Mouse (Mus musculus) spleen, embryonic (tissue): ENCODE results near the gene Prss57.
"Not testable (repeated sequence)": the region's sequence is repeated elsewhere in the genome, so short reads cannot be mapped to it uniquely, and the experiment has no call there.

Experiments
- CTCF ChIA-PET: fragments of 350-600 bp; sonication (Branson Sonifier 250); formaldehyde crosslinking; loops from one replicate; lab custom pipeline; 2022; lab: Charles Lee

Prss57 gene

DNA sequence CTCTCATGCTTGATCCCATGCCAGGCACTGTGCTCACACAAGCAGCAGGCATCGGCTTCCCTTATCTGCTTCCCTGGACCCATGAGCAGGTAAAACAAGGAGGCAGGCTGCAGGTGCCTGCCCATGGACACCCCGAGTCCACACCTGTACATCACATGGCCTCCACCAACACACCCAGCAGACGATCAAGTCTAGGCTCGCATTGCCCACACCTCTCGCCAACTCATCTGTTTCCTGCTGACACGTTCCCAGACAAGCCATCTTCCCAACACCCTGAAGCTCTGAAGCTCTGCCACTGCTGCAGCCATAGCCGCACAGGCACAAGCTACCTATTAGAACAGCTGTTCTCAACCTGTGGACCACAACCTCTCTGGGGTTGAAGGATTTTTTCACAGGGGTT, 26.5 kb downstream of the Prss57 start:
- CTCF ChIA-PET = no interaction called here

- CTCF ChIA-PET = no interaction called here
These were observed 27.9 kb downstream of the Prss57 start for GRCm38 (mm10) chr10:79762875-79763274.

DNA sequence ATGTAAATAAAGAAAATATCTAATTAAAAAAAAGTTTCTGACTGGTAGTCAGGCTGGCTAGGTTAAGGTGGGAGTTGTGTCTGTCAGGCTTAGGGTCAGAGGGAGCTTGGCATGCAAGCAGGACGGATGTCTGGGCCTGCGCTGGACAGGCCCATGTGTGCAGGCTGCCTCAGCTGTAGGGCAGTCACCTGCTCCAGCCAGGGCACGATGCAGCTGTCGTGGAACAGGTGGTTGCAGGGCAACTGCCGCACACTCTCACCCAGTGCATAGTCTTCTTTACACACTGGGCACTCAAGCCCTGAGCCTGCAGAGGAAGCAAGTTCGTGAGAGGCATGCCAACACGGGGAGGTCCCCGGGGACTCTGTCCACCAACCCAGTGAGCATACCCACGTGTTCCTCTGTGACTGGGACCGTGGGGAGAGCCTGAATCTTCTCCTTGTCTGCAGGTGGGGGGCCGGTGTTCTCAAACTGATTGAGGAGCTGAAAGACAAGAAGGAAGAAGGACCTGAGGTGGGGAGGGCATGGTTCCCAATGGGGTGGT, 30.1 kb downstream of the Prss57 start:
- CTCF ChIA-PET = no interaction called here

- CTCF ChIA-PET = not testable (repeated sequence)
These were observed 31.1 kb downstream of the Prss57 start for GRCm38 (mm10) chr10:79759675-79760074.

GRCm38 (mm10) chr10:79756660-79757059, 34.1 kb downstream of the Prss57 start:
- CTCF ChIA-PET = no interaction called here

DNA sequence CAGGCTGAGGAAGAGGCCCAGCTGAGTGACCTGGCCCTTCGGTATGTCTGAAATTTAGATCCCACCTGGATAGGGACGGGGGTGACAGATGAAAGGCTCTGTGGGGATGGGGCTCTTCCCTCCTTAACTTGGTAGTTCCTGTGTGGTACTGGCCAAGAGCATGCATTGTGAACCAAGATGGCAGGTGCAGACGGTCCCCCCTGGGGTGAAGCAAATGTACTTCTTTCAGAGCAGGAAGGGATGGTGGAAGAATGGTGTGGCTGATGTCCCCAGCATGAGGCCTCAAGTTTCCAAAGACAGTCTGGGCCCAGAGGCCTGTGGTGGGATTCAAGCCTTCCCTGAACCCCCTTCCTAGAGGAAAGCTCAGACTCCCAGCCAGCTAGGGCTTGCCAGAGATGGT, 34.9 kb downstream of the Prss57 start:
- CTCF ChIA-PET = no interaction called here

DNA sequence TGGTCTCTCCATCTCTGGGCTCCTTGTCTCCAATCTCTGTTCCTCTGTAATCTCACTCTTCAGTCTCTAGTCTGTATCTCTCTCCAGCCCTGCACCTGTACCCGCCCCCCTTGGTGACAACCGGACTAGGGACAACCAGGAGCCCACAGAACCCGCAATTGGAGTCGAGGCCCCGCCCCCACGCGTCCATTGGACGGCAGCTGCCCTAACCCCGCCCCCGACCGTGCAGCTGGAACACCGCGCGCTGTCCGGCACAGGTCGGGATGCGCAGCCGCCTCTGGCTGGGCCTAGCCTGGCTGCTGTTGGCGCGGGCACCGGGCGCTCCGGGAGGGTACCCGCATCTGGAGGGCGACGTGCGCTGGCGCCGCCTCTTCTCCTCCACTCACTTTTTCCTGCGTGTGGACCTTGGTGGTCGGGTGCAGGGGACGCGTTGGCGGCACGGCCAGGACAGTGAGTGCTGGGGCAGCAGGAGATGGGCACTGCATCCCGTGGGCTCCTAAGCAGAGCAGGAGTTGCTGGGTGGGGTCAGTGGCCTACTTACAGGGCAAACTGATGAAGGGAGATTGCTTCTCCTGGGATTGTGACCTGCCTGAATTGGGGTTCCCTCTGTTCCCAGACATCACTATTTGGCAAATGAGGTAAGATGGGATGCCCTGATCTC, 35.8 kb downstream of the Prss57 start, which contains the start of gene Fgf22:
Fgf22 (plus strand) TSS at position 221 of the 661 bp plus-strand sequence.
- CTCF ChIA-PET = no interaction called here

GRCm38 (mm10) chr10:79748496-79748895, 42.3 kb downstream of the Prss57 start:
- CTCF ChIA-PET = no interaction called here

DNA sequence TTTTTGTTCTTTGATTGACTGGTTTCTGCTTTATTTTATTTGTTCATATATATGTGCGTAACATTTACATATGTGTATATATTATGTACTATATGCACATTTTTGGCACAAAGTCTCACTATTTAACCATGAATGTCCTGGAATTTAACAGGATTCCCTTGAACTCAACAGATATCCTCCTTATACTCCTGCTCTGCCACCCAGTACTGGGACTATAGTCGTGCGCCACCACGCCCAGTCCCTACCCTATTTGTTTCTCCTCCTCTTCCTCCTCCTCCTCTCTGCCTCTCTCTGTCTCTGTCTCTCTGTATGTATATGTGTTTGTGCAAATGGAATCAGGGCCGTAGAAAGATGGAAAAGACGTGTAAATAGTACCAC, 44.0 kb downstream of the Prss57 start:
- CTCF ChIA-PET = interaction anchor here (0.6 to 1.4 kb wide), 2 partner anchors 78 to 207 kb away, joined by 3 to 4 read pairs; partner anchors contain the start of gene Tpgs1

GRCm38 (mm10) chr10:79745898-79746773, 44.6 kb downstream of the Prss57 start, which contains the start of gene Polrmt:
Gene Polrmt (minus strand): TSS chr10:79746581.
- CTCF ChIA-PET = interaction anchor here (0.6 to 1.4 kb wide), 2 partner anchors 77 to 208 kb away, joined by 3 to 4 read pairs; partner anchors contain the start of gene Tpgs1

- CTCF ChIA-PET = no interaction called here
These were observed 45.4 kb downstream of the Prss57 start for GRCm38 (mm10) chr10:79745411-79745810.

DNA sequence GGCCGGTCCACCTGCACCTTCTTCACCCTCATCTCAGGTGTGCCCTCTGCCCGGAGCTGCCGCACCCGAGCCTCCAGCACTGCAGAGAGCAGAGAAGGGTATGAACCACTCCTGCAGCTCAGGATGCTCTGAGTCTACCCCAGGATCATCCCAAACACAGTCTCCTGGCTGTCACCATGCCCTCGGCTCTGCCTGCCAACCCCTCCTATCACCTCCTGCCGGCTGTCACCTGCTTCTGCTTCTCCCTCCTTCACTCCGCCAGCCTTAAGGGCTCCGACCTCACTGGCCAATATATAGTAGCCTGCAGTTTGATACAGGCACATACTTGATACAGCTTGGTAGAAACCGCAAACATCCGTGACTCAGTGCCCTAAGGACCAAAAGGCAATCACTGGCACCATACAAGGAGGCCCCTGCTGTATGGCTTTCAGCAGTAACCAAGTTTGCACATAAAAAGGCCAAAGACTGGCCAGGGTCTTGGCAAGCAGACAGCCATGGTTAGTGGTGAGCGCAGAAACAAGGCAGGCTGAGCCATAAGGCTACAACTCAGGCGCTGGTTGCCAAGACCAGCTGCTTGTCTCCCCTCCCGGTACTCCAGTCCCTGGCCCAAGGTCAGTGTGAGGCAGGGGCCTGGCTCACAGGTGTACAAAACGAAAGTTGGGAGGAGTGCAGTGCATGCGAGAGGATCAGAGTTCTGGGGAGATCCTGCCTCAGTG, 47.0 kb downstream of the Prss57 start:
- CTCF ChIA-PET = no interaction called here

GRCm38 (mm10) chr10:79743161-79743560, 47.6 kb downstream of the Prss57 start:
- CTCF ChIA-PET = no interaction called here

DNA sequence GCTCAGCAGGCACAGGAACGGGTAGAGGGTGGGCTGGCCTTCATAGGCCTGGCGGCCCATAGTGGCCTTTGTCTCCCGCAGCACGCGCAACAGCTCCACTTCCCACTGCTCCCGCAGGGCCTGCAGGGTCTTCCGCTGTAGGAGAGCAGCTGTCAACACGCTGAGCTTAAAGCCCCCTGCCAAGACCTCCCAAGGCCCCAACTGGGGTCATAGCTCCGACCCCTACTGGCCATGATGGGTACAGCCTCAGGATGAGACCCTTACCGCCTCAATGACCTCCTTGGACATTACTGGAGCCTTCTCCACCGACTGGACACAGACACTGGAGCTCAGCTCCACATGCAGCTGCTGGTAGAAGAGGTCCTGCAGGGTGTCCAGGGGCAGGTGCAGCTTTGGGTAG, 49.9 kb downstream of the Prss57 start:
- CTCF ChIA-PET = interaction anchor here (0.5 to 1.0 kb wide), 2 partner anchors 29 to 48 kb away, joined by 3 to 5 read pairs; no protein-coding TSS in a partner anchor

DNA sequence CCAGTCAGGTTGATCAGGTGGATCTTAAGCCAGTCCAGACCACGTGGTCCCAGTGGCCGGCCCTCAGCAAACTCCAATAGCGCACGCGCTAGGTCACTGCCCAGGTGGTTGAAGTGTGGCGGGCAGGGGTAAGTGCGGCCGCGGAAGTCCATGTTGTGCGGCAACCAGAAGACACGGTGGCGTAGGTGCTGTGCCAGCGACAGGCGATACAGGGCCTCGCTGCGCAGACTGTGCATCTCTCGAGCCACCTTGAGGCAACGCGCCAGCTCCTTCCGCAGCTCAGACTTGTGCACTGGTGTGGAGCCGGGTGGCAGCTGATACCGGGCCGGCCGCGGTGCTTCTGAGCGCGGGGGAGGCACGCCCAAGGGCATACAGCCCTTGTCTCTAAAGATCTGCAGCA, 51.5 kb downstream of the Prss57 start:
- CTCF ChIA-PET = no interaction called here

GRCm38 (mm10) chr10:79738259-79738658, 52.5 kb downstream of the Prss57 start:
- CTCF ChIA-PET = no interaction called here

DNA sequence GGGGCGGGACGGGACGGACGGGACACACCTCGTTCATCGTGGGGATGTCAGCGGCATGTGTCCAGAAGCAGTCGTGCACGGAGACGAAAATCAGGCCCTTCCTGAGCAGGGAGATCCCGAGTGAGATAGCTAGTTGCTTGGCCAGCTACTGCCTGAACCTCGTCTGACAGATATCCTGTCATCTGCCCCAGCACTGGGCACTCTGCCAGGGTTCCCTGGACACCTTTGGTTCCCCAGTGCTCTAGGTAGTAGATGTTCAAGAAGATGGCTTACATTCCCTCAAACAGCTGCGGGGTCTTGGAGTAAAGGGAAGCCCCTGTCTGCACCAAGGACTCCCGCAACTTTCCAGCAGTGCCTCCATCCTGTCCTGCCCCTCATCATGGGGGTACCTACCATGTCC, 54.1 kb downstream of the Prss57 start:
- CTCF ChIA-PET = interaction anchor here (0.9 kb wide), 1 partner anchor 11 kb away, joined by 3 read pairs; no protein-coding TSS in a partner anchor

GRCm38 (mm10) chr10:79735361-79735760, 55.4 kb downstream of the Prss57 start:
- CTCF ChIA-PET = no interaction called here

DNA sequence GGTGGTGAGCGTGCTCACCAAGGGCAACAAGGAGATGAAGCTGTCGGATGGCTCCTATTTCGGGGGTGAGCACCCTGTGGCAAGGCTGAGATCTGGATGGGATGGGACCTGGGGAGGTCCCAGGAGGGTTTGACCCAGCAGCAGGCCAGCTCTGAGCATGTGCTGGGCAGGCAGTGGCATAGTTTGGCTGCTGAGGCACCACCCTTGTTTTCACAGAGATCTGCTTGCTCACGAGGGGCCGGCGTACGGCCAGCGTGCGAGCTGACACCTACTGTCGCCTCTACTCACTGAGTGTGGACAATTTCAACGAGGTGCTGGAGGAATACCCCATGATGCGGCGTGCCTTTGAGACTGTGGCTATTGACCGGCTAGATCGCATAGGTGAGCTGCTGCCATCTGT, 56.9 kb downstream of the Prss57 start:
- CTCF ChIA-PET = no interaction called here

DNA sequence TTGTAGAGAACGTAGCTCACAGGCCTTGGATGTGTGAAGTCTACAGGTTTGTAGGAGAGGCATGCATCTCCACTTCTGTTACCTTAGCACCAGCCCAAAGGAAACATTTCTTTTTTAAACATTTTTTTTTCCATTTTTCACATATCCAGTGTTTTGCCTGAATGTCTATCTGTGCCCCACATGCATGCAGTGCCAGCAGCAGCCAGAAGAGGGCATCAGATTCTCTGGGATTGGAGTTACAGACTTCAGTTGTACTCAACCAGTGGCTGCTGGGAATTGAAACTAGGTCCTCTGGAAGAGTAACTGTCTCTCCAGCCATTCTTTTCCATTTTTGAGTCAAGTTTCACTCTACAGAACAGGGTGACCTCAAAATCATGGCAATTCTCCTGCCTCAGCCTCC, 58.3 kb downstream of the Prss57 start:
- CTCF ChIA-PET = no interaction called here
